Mouse (Mus musculus): ENCODE data around the gene Klrb1b.

DNA sequence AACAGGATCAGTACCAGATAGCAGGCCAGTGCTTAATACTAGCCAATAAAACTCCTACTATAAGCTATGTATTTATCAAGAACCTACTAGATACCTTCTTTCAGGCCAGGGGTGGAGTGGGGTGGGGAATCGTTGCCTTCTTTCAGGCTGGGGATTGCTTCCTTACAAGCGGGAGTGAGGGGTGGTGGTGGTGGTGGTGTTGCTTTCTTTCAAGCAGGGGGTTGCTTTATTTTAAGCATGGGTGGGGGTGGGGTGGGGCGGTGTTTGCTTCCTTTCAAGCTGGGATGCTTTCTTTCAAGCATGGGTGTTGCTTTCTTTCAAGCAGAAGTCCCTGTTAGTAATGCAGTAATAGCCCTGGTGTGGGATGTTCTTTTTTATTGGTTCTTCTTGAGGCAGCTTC lies 42.7 kb upstream of the Klrb1b start:
- TF ChIP-seq CTCF (IDR thresholded peaks at IDR 0.05; ENCODE audit: borderline replicate concordance, extremely low read depth, insufficient read depth, insufficient read length) (no peak), POLR2A (IDR thresholded peaks at IDR 0.05; ENCODE audit: borderline replicate concordance, extremely low read depth, insufficient read depth, insufficient read length, poor library complexity, severe bottlenecking) (no peak)
